Mouse (Mus musculus) myocyte (in vitro differentiated cells): ENCODE data around the gene Snx25. TPM values are rescaled to one million over a fixed set of nuclear protein-coding genes. Genes with fewer than 3 reads are reported as not detected.

ENCODE experiments used
- H3K27me3 ChIP-seq: one replicate; pipeline ENCODE4 v1.6.1; 2011; ENCODE audit not compliant: control insufficient read depth, insufficient read depth, insufficient read length
- H3K36me3 ChIP-seq: one replicate; pipeline ENCODE4 v1.6.1; 2011; ENCODE audit not compliant: control insufficient read depth, insufficient read depth
- H3K4me2 ChIP-seq: one replicate; pipeline ENCODE4 v1.6.1; 2011; ENCODE audit warnings: low read depth, control low read depth
- H3K4me3 ChIP-seq: one replicate; pipeline ENCODE4 v1.5.1; 2011; ENCODE audit warnings: mild to moderate bottlenecking, control low read depth, moderate library complexity
- H3K79me2 ChIP-seq: one replicate; pipeline ENCODE4 v1.6.1; 2011; ENCODE audit not compliant: control insufficient read depth, insufficient read depth
- H3ac ChIP-seq: one replicate; pipeline ENCODE4 v1.6.1; 2011; ENCODE audit not compliant: control insufficient read depth, insufficient read length
- CEBPB ChIP-seq: IDR thresholded peaks from 2 replicates; pipeline ENCODE4 v1.6.1; 2011; ENCODE audit warnings: mild to moderate bottlenecking, moderate library complexity; ENCODE audit not compliant: poor library complexity, insufficient read depth, severe bottlenecking
- E2F4 ChIP-seq: IDR thresholded peaks from one replicate; pipeline ENCODE4 v1.6.1; 2011; ENCODE audit warnings: mild to moderate bottlenecking, control low read depth, moderate library complexity; ENCODE audit not compliant: insufficient read depth
- MAX ChIP-seq: IDR thresholded peaks from one replicate; pipeline ENCODE4 v1.6.1; 2011; ENCODE audit warnings: low read depth, mild to moderate bottlenecking, control low read depth
- MYOD1 ChIP-seq, 3 experiments: IDR thresholded peaks; one replicate each; pipeline ENCODE4 v1.6.1; 2011; ENCODE audit warnings: control low read depth in 2 of 3, low read depth in 2 of 3, mild to moderate bottlenecking in 2 of 3, moderate library complexity in 1 of 3; ENCODE audit not compliant: insufficient read length in 2 of 3, control insufficient read depth in 1 of 3
- MYOG ChIP-seq, 3 experiments: IDR thresholded peaks; one replicate each; pipeline ENCODE4 v1.6.1; 2011; ENCODE audit warnings: control low read depth in 2 of 3, low read depth in 2 of 3, mild to moderate bottlenecking in 2 of 3; ENCODE audit not compliant: insufficient read length in 2 of 3, control insufficient read depth in 1 of 3, insufficient read depth in 1 of 3
- POLR2A ChIP-seq: IDR thresholded peaks from one replicate; pipeline ENCODE4 v1.6.1; 2011; ENCODE audit warnings: low read depth, mild to moderate bottlenecking, control low read depth, moderate library complexity; ENCODE audit not compliant: insufficient read length
- POLR2AphosphoS2 ChIP-seq: IDR thresholded peaks from one replicate; pipeline ENCODE4 v1.6.1; 2011; ENCODE audit warnings: low read depth, control low read depth; ENCODE audit not compliant: insufficient read length
- REST ChIP-seq: IDR thresholded peaks from one replicate; pipeline ENCODE4 v1.6.1; 2011; ENCODE audit warnings: mild to moderate bottlenecking, control low read depth, moderate library complexity; ENCODE audit not compliant: insufficient read depth, insufficient read length
- SRF ChIP-seq: IDR thresholded peaks from one replicate; pipeline ENCODE4 v1.6.1; 2011; ENCODE audit warnings: low read depth; ENCODE audit not compliant: control insufficient read depth, insufficient read length
- TCF12 ChIP-seq: IDR thresholded peaks from one replicate; pipeline ENCODE4 v1.6.1; 2011; ENCODE audit warnings: mild to moderate bottlenecking, control low read depth; ENCODE audit not compliant: poor library complexity, insufficient read depth, severe bottlenecking
- TCF3 ChIP-seq: IDR thresholded peaks from one replicate; pipeline ENCODE4 v1.6.1; 2011; ENCODE audit warnings: low read depth, control low read depth; ENCODE audit not compliant: insufficient read length
- USF1 ChIP-seq: IDR thresholded peaks from one replicate; pipeline ENCODE4 v1.6.1; 2011; ENCODE audit warnings: low read depth, mild to moderate bottlenecking, control low read depth, moderate library complexity
- polyA plus RNA-seq: library from polyadenylated mRNA; unstranded; fragments of >200 nt; fragmentation: generic; extraction: Trizol; gene quantifications from one replicate; pipeline ENCODE4 v1.2.1, GENCODE M21; 2012; ENCODE audit warnings: missing spikeins

The Snx25 gene
- polyA plus RNA-seq, 1 experiment: 4.4 TPM

GRCm38 (mm10) chr8:46185361-46185760, 33.4 kb upstream of the Snx25 start:
- H3K36me3 ChIP-seq: peaks cover 5% of the 10 kb centered on the region
- no peak overlapping the region for H3K4me2 ChIP-seq
- H3K4me3 ChIP-seq: no peak overlapping the region
- no peaks in the 10 kb centered on the region for H3K27me3 ChIP-seq
- no peaks in the 10 kb centered on the region for H3K79me2 ChIP-seq
- TF ChIP-seq SRF (no peak), TCF3 (no peak)
- no peak overlapping the region for H3ac ChIP-seq

- Histone ChIP-seq H3K4me2 (no peak overlapping the region), H3ac (no peak overlapping the region), H3K27me3 (no peaks in the 10 kb centered on the region), H3K36me3 (peaks cover 5% of the 10 kb centered on the region), H3K79me2 (no peaks in the 10 kb centered on the region), H3K4me3 (no peak overlapping the region)
- no peak for TF ChIP-seq POLR2AphosphoS2
- TF ChIP-seq REST: no peak
- no peak for TF ChIP-seq MAX
- TF ChIP-seq E2F4: no peak
- no peak for TF ChIP-seq TCF3
- TF ChIP-seq MYOG (IDR thresholded peaks at IDR 0.05; ENCODE audit: control insufficient read depth in 1 of 3, insufficient read depth in 1 of 3, insufficient read length in 2 of 3, low read depth in 2 of 3): no peak
- no peak for TF ChIP-seq CEBPB
- no peak for TF ChIP-seq SRF
- no peak for TF ChIP-seq MYOD1 (IDR thresholded peaks at IDR 0.05; ENCODE audit: control insufficient read depth in 1 of 3, insufficient read length in 2 of 3, low read depth in 2 of 3)
- TF ChIP-seq TCF12: no peak
- no peak for TF ChIP-seq USF1
- no peak for TF ChIP-seq POLR2A
Measured at GRCm38 (mm10) chr8:46180136-46180535, 28.2 kb upstream of the Snx25 start.

GRCm38 (mm10) chr8:46173651-46174050, 21.7 kb upstream of the Snx25 start:
- Histone ChIP-seq H3K36me3 (peaks cover 14% of the 10 kb centered on the region), H3K79me2 (no peaks in the 10 kb centered on the region), H3K4me2 (no peak overlapping the region), H3K27me3 (no peaks in the 10 kb centered on the region), H3ac (no peak overlapping the region), H3K4me3 (no peak overlapping the region)
- TF ChIP-seq TCF12: no peak
- TF ChIP-seq MAX: no peak
- TF ChIP-seq USF1: no peak
- no peak for TF ChIP-seq TCF3
- no peak for TF ChIP-seq MYOG (IDR thresholded peaks at IDR 0.05; ENCODE audit: control insufficient read depth in 1 of 3, insufficient read depth in 1 of 3, insufficient read length in 2 of 3, low read depth in 2 of 3)
- TF ChIP-seq POLR2A: no peak
- no peak for TF ChIP-seq POLR2AphosphoS2
- no peak for TF ChIP-seq CEBPB
- no peak for TF ChIP-seq MYOD1 (IDR thresholded peaks at IDR 0.05; ENCODE audit: control insufficient read depth in 1 of 3, insufficient read length in 2 of 3, low read depth in 2 of 3)
- TF ChIP-seq SRF: no peak
- no peak for TF ChIP-seq REST
- TF ChIP-seq E2F4: no peak

- no peaks in the 10 kb centered on the region for H3K27me3 ChIP-seq
- no peaks in the 10 kb centered on the region for H3K36me3 ChIP-seq
- H3K4me2 ChIP-seq: peak overlapping the region; percentile 93
- TF ChIP-seq REST: no peak
- TF ChIP-seq SRF: no peak
- TF ChIP-seq CEBPB: no peak
- no peak for TF ChIP-seq MYOD1 (IDR thresholded peaks at IDR 0.05; ENCODE audit: control insufficient read depth in 1 of 3, insufficient read length in 2 of 3, low read depth in 2 of 3)
- TF ChIP-seq POLR2AphosphoS2: no peak
- TF ChIP-seq TCF3: no peak
- peaks cover 12% of the 10 kb centered on the region for H3K79me2 ChIP-seq
- peak overlapping the region; percentile 92 for H3ac ChIP-seq
- H3K4me3 ChIP-seq: peak overlapping the region; percentile 93
Measured at GRCm38 (mm10) chr8:46163870-46164190, 11.9 kb upstream of the Snx25 start.

- peak overlapping the region; percentile 92 for H3ac ChIP-seq
- H3K79me2 ChIP-seq: peaks cover 12% of the 10 kb centered on the region
- TF ChIP-seq POLR2AphosphoS2 (peak; percentile 98), E2F4 (peak; percentile 6), MYOG (IDR thresholded peaks at IDR 0.05; ENCODE audit: control insufficient read depth in 1 of 3, insufficient read depth in 1 of 3, insufficient read length in 2 of 3, low read depth in 2 of 3) (peak in 1 of 3 experiments; percentile 3), MYOD1 (IDR thresholded peaks at IDR 0.05; ENCODE audit: control insufficient read depth in 1 of 3, insufficient read length in 2 of 3, low read depth in 2 of 3) (peak in 1 of 3 experiments; percentile 37), USF1 (no peak), TCF3 (no peak), SRF (no peak), TCF12 (no peak), POLR2A (peak; percentile 95), REST (no peak), CEBPB (no peak), MAX (no peak)
- H3K4me3 ChIP-seq: peak overlapping the region; percentile 93
- no peaks in the 10 kb centered on the region for H3K36me3 ChIP-seq
- peak overlapping the region; percentile 93 for H3K4me2 ChIP-seq
- H3K27me3 ChIP-seq: no peaks in the 10 kb centered on the region
Measured at GRCm38 (mm10) chr8:46162953-46163869, 11.3 kb upstream of the Snx25 start.
